Mouse (Mus musculus): ENCODE measurements at regions not wholly inside any gene's neighbourhood (a gene's known extent, or its start where the extent isn't known, plus 50 kb on each side); places are given as distances from the start of the nearest gene placed in this dataset.

- WGBS = 38% methylated on average over 3 of the region's 3 CpGs
- H3K27me3 ChIP-seq (replicated peaks; ENCODE audit: control insufficient read depth, insufficient read depth, low read length) = no peaks in the 10 kb centered on the region
- no peak overlapping the region for H3K4me3 ChIP-seq (ENCODE audit: insufficient read depth, low read depth, low read length)
- H3K27ac ChIP-seq (ENCODE audit: insufficient read depth, low read depth, low read length) = no peak overlapping the region
- TF ChIP-seq POLR2A (IDR thresholded peaks at IDR 0.05; ENCODE audit: low read depth, low read length) (no peak), CTCF (conservative IDR thresholded peaks at IDR 0.05; ENCODE audit: insufficient read depth, insufficient read length, low read depth, low read length) (no peak)
- H3K36me3 ChIP-seq (ENCODE audit: control insufficient read depth, insufficient read depth, low read length) = no peaks in the 10 kb centered on the region
- DNase-seq = no peak
- H3K4me1 ChIP-seq (ENCODE audit: control insufficient read depth, insufficient read depth, low read length) = no peaks in the 10 kb centered on the region
Observed at GRCm38 (mm10) chr7:53854077-53854476, 981.2 kb upstream of the Luzp2 start.

GRCm38 (mm10) chr7:53872480-53873200 lies 962.7 kb upstream of the Luzp2 start:
- Histone ChIP-seq H3K27me3 (replicated peaks; ENCODE audit: control insufficient read depth, insufficient read depth, low read length) (no peaks in the 10 kb centered on the region; the same call in 1 of the 2 replicates), H3K4me1 (ENCODE audit: control insufficient read depth, insufficient read depth, low read length) (no peaks in the 10 kb centered on the region), H3K36me3 (ENCODE audit: control insufficient read depth, insufficient read depth, low read length) (no peaks in the 10 kb centered on the region), H3K27ac (ENCODE audit: insufficient read depth, low read depth, low read length) (no peak overlapping the region), H3K4me3 (ENCODE audit: insufficient read depth, low read depth, low read length) (no peak overlapping the region)
- WGBS = 62% methylated on average over 2 of the region's 2 CpGs
- peak; percentile 51 for DNase-seq
- TF ChIP-seq POLR2A (IDR thresholded peaks at IDR 0.05; ENCODE audit: low read depth, low read length) (no peak), CTCF (conservative IDR thresholded peaks at IDR 0.05; ENCODE audit: insufficient read depth, insufficient read length, low read depth, low read length) (no peak)

- WGBS = 73% methylated on average over 2 of the region's 2 CpGs
- no peak for DNase-seq
- no peak for TF ChIP-seq CTCF (conservative IDR thresholded peaks at IDR 0.05; ENCODE audit: insufficient read depth, insufficient read length, low read depth, low read length)
- TF ChIP-seq POLR2A (IDR thresholded peaks at IDR 0.05; ENCODE audit: low read depth, low read length) = no peak
- Histone ChIP-seq H3K36me3 (ENCODE audit: control insufficient read depth, insufficient read depth, low read length) (no peaks in the 10 kb centered on the region), H3K27ac (ENCODE audit: insufficient read depth, low read depth, low read length) (no peak overlapping the region), H3K4me3 (ENCODE audit: insufficient read depth, low read depth, low read length) (no peak overlapping the region), H3K4me1 (ENCODE audit: control insufficient read depth, insufficient read depth, low read length) (no peaks in the 10 kb centered on the region), H3K27me3 (replicated peaks; ENCODE audit: control insufficient read depth, insufficient read depth, low read length) (no peaks in the 10 kb centered on the region)
Observed at GRCm38 (mm10) chr7:53912992-53913391, 922.3 kb upstream of the Luzp2 start.

GRCm38 (mm10) chr7:53955654-53956053 lies 879.6 kb upstream of the Luzp2 start:
- Histone ChIP-seq H3K4me1 (ENCODE audit: control insufficient read depth, insufficient read depth, low read length) (no peaks in the 10 kb centered on the region), H3K4me3 (ENCODE audit: insufficient read depth, low read depth, low read length) (no peak overlapping the region), H3K27me3 (replicated peaks; ENCODE audit: control insufficient read depth, insufficient read depth, low read length) (no peaks in the 10 kb centered on the region), H3K27ac (ENCODE audit: insufficient read depth, low read depth, low read length) (no peak overlapping the region), H3K36me3 (ENCODE audit: control insufficient read depth, insufficient read depth, low read length) (no peaks in the 10 kb centered on the region)
- 85% methylated on average over 1 of the region's 1 CpGs for WGBS
- no peak for DNase-seq
- no peak for TF ChIP-seq POLR2A (IDR thresholded peaks at IDR 0.05; ENCODE audit: low read depth, low read length)
- no peak for TF ChIP-seq CTCF (conservative IDR thresholded peaks at IDR 0.05; ENCODE audit: insufficient read depth, insufficient read length, low read depth, low read length)

- no peaks in the 10 kb centered on the region for H3K27me3 ChIP-seq (replicated peaks; ENCODE audit: control insufficient read depth, insufficient read depth, low read length)
- H3K4me3 ChIP-seq (ENCODE audit: insufficient read depth, low read depth, low read length) = no peak overlapping the region
- H3K4me1 ChIP-seq (ENCODE audit: control insufficient read depth, insufficient read depth, low read length) = no peaks in the 10 kb centered on the region
- TF ChIP-seq POLR2A (IDR thresholded peaks at IDR 0.05; ENCODE audit: low read depth, low read length) = no peak
- no peak for TF ChIP-seq CTCF (conservative IDR thresholded peaks at IDR 0.05; ENCODE audit: insufficient read depth, insufficient read length, low read depth, low read length)
- H3K36me3 ChIP-seq (ENCODE audit: control insufficient read depth, insufficient read depth, low read length) = no peaks in the 10 kb centered on the region
- DNase-seq = no peak
- no peak overlapping the region for H3K27ac ChIP-seq (ENCODE audit: insufficient read depth, low read depth, low read length)
Observed at GRCm38 (mm10) chr7:53975480-53975879, 859.8 kb upstream of the Luzp2 start.

GRCm38 (mm10) chr7:53995983-53996382 lies 839.3 kb upstream of the Luzp2 start:
- no peaks in the 10 kb centered on the region for H3K4me1 ChIP-seq (ENCODE audit: control insufficient read depth, insufficient read depth, low read length)
- no peaks in the 10 kb centered on the region for H3K27me3 ChIP-seq (replicated peaks; ENCODE audit: control insufficient read depth, insufficient read depth, low read length)
- H3K4me3 ChIP-seq (ENCODE audit: insufficient read depth, low read depth, low read length) = no peak overlapping the region
- TF ChIP-seq CTCF (conservative IDR thresholded peaks at IDR 0.05; ENCODE audit: insufficient read depth, insufficient read length, low read depth, low read length) (no peak), POLR2A (IDR thresholded peaks at IDR 0.05; ENCODE audit: low read depth, low read length) (no peak)
- no peak for DNase-seq
- no peaks in the 10 kb centered on the region for H3K36me3 ChIP-seq (ENCODE audit: control insufficient read depth, insufficient read depth, low read length)
- H3K27ac ChIP-seq (ENCODE audit: insufficient read depth, low read depth, low read length) = no peak overlapping the region

- H3K4me1 ChIP-seq (ENCODE audit: control insufficient read depth, insufficient read depth, low read length) = no peaks in the 10 kb centered on the region
- TF ChIP-seq CTCF (conservative IDR thresholded peaks at IDR 0.05; ENCODE audit: insufficient read depth, insufficient read length, low read depth, low read length) (no peak; the same call in 1 of the 2 replicates), POLR2A (IDR thresholded peaks at IDR 0.05; ENCODE audit: low read depth, low read length) (no peak)
- H3K36me3 ChIP-seq (ENCODE audit: control insufficient read depth, insufficient read depth, low read length) = no peaks in the 10 kb centered on the region
- H3K4me3 ChIP-seq (ENCODE audit: insufficient read depth, low read depth, low read length) = no peak overlapping the region
- 55% methylated on average over 3 of the region's 3 CpGs for WGBS
- no peaks in the 10 kb centered on the region for H3K27me3 ChIP-seq (replicated peaks; ENCODE audit: control insufficient read depth, insufficient read depth, low read length)
- no peak overlapping the region for H3K27ac ChIP-seq (ENCODE audit: insufficient read depth, low read depth, low read length)
- DNase-seq = no peak
Observed at GRCm38 (mm10) chr7:54008684-54009083, 826.6 kb upstream of the Luzp2 start.

Measured in kidney, adult 2 months (tissue).